Mouse (Mus musculus) small intestine, adult 10 weeks (tissue): ENCODE results near the gene Vmn1r184. TPM values are rescaled to one million over a fixed set of nuclear protein-coding genes. Genes with fewer than 3 reads are reported as not detected.

Source experiments
- polyA plus RNA-seq: library from polyadenylated mRNA; stranded (reverse); fragments of 350-450 nt; fragmentation: Illumina TruSeq; extraction: RNeasy Lipid Tissue Mini Kit (QIAGEN cat#74804); gene quantifications from one replicate; pipeline ENCODE4 v1.2.3, GENCODE M21; 2014; ENCODE audit warnings: low replicate concordance

Gene Vmn1r184
- not detected for polyA plus RNA-seq

GRCm38 (mm10) chr7:26260034-26260433 is at the start of gene Vmn1r184:
Gene Vmn1r184 (plus strand): TSS chr7:26260334.

DNA sequence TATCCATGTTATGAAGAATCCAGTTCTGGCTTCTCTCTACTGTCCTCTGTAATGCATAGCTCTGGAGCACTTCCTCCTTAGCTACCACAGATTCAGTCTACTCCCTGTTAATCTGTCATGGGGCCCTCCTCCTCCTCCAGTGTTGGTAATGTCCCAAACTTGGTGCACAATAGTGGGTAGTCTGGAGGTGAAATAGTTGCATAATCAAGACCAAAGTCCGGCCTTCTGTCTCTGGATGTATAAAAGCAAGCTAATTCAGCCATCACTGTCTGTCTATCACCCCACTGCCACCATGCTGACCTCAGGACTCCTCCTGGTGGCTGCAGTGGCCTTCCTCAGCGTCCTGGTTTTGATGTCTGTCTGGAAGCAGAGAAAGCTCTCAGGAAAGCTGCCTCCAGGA is 46.8 kb downstream of the Vmn1r184 start, which contains the start of gene Cyp2a4:
Gene Cyp2a4, plus strand, starts transcription at position 244 of the 400 bp plus-strand sequence.

Other genes starting within 250 kb of the Vmn1r184 start
- gene Cyp2b13, start 198.8 kb upstream of the Vmn1r184 start, polyA plus RNA-seq = not detected
- gene Cyp2b9, start 86.9 kb upstream of the Vmn1r184 start, polyA plus RNA-seq = not detected
- gene Cyp2a4, start 46.8 kb downstream of the Vmn1r184 start, polyA plus RNA-seq = not detected
- not detected for gene Nlrp9c, start 143.4 kb downstream of the Vmn1r184 start, polyA plus RNA-seq
- not detected for gene Nlrp4a, start 174.8 kb downstream of the Vmn1r184 start, polyA plus RNA-seq